Mouse (Mus musculus) layer of hippocampus, postnatal 10 days (tissue): ENCODE results near the gene Rflnb. TPM values are rescaled to one million over a fixed set of nuclear protein-coding genes. Genes with fewer than 3 reads are reported as not detected.

Experiments
- DNase-seq, 2 experiments: peaks; one replicate each; pipeline ENCODE4 v3.0.0; 2021; ENCODE audit warnings: low spot score in 2 of 2
- long read RNA-seq: library from polyadenylated mRNA; stranded (forward); transcript quantifications from one replicate; pipeline ENCODE4 v2.0.0, GENCODE M21; 2023
- total RNA-seq, 2 experiments: library from RNA; stranded (reverse); gene quantifications; 2 replicates each; pipeline ENCODE4 v1.2.3; 2021

The Rflnb gene
- 10 to 100 TPM; 16.9 to 20.5 TPM for total RNA-seq
- long read RNA-seq, partial matches to known transcripts = 0 of 7 reads
- long read RNA-seq, other reads (novel, unspliced or antisense) = 4 of 7 reads

DNA sequence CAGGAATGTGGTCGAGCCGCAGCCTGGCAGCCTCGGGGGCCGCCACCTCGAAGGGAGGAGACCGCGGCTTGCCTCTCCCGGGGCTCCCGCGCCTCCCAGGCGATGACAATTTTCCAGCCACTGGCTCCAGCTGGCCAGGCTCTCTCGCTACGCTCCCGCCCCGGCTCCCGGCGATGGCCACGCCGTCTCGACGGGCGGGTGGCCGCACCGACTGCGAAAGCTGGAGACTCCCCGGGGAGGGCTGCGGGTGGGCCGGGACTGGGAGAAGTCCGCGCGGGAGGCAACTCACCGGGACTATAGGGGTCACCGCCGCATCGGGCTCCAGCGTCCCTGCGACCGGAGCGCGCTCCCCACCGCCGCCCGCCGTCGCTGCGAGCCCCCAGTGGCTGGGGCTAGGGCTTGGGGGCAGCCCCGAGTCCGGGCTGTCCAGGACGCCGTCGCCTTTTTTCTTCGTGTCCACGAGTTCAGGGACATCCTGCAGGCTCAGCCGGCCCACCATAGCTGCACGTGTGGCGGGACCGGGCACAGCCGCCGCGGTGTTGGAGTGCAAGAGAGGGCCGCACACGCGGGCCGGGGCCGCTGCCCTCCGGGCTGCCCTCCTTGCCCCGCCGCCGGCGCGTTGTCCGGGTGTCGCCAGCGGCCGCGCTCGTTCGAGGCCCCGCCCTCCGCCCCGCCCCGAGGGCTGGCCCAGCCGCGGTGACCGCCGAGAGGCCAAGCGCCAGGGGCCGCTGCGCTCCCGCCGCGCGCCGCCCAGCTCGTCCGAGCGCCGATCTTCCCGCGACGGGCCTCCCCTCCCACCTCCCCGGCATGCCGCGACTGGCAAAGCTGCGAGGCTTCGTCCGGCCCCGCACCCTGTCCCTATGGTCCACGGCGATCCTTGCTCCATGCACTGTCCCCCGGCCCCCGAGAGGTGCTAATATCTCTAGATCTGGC lies at the start of gene Rflnb:
TSS of gene Rflnb (minus strand) at position 644 of the 933 bp plus-strand sequence.
- peak; percentile 72 to 79 for DNase-seq

GRCm38 (mm10) chr11:76077341-76077740 lies 49.8 kb upstream of the Rflnb start:
- no peak for DNase-seq

DNA sequence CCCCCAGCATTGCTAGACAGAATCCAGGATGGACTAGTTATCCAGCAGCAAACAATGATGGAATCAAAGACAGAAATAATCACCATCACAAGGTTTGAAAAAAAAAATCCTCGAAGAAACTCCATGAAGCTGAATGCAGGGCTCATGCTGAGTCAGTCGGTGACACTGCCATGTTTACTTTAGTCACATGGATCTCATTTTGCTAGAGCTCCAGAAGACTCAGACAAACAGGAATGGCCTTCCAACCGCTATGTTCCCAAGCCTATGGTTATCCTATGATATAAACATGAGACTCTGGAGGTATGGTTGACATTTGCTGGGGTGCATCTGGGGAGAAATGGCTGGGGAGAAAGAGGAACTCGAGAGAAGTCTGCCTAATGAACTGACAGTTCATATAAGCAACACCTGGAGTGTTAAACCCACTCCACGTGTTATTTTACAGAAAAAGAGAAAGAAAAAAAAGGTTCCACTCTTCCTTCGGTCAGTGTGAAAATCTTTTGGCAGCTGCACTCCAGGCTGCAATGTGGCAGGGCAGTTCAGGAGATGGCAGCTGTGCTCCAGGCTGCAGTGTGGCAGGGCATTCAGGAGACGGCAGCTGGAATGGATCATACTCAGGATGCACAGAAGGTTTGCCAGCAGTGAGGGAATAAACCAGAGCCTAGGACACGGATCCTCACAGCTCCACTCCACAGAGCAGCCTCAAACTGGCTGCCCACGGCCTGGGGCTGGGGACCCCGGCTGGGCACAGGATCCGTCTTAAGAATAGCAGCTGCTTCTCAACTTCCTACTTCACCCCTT lies 46.9 kb upstream of the Rflnb start:
- no peak for DNase-seq

GRCm38 (mm10) chr11:76069816-76070215 lies 42.2 kb upstream of the Rflnb start:
- DNase-seq = no peak

- no peak for DNase-seq
Measured at GRCm38 (mm10) chr11:76066563-76067156, 39.1 kb upstream of the Rflnb start.

DNA sequence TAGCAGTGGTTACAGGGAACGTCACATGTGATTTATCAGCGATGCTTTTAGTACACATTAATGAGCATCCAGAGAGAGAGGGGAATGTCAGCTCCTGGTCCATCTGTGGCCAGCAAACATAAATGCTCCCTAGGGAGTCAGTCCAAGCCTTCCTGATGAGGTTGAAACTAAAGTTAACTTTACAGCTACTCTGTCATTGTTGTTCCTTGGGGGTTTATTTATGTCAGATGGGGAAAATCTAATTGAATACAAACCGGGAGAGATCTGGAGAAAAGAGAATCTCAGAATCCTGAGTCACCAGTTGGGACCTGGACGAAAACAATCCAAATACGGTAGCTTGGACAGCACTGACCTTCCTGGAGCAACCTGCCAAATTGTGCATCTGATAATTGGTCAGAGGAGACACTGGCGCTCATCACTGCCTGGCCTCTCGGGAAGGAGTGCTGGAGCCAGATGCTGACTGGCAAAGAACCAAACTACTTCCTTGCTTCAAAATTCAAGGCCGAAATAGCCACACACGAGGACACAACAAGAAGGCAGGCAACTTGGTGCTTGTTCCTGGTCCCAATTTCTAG lies 38.0 kb upstream of the Rflnb start:
- DNase-seq = no peak

DNA sequence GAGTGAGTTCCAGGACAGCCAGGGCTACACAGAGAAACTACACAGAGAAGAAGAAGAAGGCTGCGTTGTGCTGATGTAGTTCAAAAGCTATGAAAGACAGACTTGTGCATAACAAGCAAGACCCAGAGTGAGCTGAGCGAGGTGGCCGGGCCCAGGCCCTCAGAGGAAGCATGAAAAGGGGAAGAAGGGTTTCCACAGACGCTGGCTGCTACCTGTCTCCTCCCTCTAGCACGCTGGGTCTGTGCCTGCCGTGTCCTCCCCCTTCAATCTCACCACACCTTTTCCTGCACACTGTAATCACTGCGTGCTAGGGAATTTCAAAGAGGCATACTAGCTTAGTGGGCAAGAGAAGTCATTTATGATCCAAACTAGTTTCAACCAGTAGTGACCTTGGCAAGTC lies 36.8 kb upstream of the Rflnb start:
- no peak for DNase-seq

GRCm38 (mm10) chr11:76060906-76061305 lies 33.3 kb upstream of the Rflnb start:
- no peak for DNase-seq

DNA sequence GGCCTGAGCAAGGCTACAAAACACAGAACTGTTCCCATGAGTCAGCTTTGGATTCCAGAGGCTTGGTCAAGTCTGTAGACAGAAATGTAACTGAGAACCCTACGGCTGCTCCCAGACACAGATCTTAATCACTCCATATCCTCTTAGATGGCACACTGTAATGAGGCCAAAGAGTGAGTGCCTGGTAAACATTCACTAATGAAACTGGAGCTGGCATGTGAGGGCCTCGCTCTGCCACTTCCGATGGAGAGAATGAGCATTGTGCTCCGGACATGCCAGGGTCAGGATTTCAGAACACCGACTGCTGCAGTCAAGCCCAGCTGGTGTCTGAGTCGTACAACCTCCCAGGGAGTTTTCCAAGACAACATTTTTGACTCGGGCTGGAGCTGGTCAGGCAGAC lies 32.4 kb upstream of the Rflnb start:
- no peak for DNase-seq

DNA sequence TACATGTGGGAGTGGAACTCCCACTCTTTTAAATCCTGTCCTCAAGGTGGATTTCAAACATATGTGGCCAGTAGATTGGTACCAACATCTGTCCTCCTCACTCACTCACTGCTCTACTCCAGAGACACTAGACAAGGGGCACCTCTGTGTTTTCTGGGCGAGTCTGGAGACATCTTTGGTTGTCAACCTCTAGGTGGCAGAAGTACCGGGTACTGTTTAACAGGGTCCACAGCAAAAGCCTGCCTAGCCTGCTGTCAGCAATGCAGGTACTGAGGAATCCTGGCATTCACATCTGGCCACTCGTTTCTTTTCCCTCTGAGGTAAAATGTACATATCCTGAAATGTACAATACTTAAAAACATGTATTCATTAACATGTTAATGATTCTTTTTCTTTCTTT lies 28.9 kb upstream of the Rflnb start:
- no peak for DNase-seq

GRCm38 (mm10) chr11:76052496-76052895 lies 24.9 kb upstream of the Rflnb start:
- DNase-seq = no peak

DNA sequence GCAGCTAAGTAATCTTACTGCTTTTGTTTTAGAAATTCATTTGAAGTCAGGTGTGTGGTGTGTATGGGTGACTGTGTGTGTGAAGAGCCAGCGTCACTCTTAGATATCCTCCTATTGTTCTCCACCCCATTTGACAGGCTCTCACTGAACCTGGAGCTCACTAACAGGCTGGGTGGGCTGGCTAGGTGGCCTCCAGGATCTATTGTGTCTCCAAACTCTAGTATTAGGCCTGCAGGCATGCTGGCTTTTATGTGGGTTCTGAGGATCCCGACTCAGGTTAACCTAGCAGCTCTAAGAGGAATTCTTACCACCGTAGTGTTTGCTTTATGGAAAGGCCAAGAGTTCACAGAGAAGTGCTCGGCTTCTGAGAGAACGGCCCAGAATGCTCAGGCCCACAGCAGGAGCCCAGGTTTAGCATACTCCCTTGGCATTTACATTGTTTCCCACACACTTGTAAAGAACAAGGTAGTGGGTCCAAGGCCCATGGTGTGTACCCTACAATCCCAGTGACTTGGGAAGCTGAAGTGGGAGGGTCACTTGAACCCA lies 23.5 kb upstream of the Rflnb start:
- DNase-seq = no peak

DNA sequence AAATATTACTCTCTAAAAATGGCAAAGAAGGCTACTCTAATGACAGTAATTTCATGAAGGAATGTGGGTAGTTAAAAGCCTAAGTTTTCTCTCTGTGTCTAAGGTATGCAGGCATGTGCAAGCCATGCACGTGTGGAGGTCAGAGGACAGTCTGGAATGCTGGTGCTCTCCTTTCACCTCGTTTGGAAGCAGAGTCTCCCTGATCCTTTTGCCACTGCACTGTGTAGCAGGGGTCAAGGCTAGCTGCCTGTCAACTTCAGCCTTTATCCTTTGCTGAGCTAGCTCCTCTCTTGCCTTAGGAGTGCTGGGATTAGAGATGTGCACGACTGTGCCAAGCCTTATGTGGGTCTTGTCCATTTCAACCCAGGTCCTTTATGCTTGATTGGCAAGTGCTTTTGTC lies 22.9 kb upstream of the Rflnb start:
- DNase-seq = no peak

GRCm38 (mm10) chr11:76045367-76045766 lies 17.8 kb upstream of the Rflnb start:
- no peak for DNase-seq

DNA sequence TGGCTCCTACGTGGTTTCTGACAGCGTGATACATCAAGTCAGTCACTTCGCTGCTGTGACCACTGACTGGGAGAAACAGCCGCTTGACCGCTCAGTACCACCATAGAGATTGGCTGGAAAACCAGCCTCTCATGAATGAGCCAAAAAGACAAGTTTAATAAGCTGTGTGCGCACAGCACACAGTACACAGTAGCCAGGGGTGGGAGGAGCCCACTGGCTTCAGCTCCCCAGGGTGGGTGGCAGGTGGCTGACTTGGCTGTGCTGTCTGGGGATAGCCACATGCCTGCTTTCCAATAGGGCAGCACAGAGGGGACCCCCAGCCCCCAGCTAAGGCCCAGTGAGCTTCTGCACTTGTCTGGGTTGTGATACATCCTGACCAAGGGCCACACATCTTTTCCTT lies 16.9 kb upstream of the Rflnb start:
- DNase-seq = peak in 1 of 2 experiments; percentile 20

DNA sequence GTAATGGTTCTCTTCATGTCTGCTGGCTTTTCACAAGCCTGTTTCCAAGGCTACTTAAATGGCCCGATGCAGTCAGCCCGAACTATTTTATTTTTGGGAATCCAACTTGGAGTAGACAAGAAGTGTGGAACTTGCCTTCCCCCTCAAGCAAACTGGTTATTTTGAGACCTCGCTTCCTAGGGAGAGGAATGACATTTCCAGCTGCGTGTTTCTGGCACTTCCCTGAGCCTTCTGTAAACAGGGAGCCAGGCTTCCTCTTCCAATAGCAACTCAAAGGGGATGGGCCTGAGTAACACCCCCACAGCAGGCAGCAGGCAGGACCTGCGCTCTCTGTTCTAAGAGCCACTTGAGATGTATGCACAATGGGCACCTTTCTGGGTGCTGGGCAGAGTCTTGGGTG lies 15.3 kb upstream of the Rflnb start:
- DNase-seq = peak; percentile 22

GRCm38 (mm10) chr11:76042041-76042638 lies 14.6 kb upstream of the Rflnb start:
- DNase-seq = no peak

DNA sequence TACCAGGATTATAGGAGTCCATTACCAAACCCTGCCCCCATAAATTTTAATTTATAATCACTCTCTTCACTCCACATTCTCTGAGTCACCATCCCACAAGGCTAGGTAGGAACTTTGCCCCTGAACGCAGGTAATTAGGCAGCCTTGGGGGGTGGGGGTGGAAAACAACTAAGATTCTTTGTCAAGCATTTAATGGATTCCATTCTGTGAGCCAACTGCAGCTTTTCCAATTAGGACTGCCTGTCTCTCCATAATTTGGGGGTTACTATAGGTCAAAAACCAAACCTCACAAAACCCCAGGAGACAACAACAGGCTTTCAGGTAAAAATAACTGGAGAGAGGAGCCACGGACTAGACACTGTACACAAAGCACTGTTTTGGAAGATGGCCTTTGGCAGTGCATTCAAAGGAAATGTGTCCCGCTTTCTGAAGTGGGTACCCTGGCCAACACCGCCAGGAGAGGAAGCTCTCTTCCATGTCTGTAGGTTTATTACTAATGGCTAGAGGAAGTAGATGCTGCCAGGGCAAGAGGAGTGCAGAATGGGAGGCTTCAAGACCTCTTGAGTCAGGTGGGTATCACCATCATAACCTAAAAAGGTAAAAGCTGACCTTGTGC lies 13.3 kb upstream of the Rflnb start:
- DNase-seq = no peak

GRCm38 (mm10) chr11:76040106-76040505 lies 12.5 kb upstream of the Rflnb start:
- no peak for DNase-seq
